Mouse (Mus musculus) stomach, postnatal 0 days (tissue): Measurements from ENCODE around the gene Psg26.
"Not testable (repeated sequence)": the region's sequence is repeated elsewhere in the genome, so short reads cannot be mapped to it uniquely, and the experiment has no call there.

Experiments
- CTCF ChIP-seq: IDR thresholded peaks from 2 replicates; pipeline ENCODE4 v1.5.1; 2016; ENCODE audit warnings: antibody characterized with exemption, low read depth, mild to moderate bottlenecking, moderate library complexity
- EP300 ChIP-seq: optimal IDR thresholded peaks from 2 replicates; pipeline ENCODE3; 2016; ENCODE audit warnings: antibody characterized with exemption

DNA sequence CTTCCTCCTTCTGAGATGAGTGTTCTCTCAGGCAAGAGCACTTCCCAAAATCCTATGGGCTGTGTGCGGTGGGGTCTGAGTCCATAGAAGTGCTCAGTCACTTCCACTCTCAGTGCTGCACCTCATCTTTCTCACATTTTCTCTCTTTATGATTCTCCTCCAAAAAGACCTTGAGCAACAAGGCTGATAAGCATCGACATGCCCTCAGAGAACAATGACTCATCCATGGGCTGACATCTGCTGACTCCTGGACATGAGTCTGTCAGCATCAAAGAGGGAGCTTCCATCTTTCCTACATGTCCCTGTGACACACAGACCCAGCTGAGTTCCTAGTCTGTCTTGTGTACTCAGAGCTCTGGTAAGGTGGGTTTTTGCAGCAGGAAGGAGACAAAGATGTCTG is 52.0 kb downstream of the Psg26 start, which contains the start of gene Psg28:
- not testable (repeated sequence) for TF ChIP-seq EP300, CTCF
